Mouse (Mus musculus): Measurements from ENCODE around the gene Atxn7l3.

- peak; percentile 82 for TF ChIP-seq CTCF (IDR thresholded peaks at IDR 0.05; ENCODE audit: low read depth)
- TF ChIP-seq EP300 (IDR thresholded peaks at IDR 0.05; ENCODE audit: low read depth) = no peak
Measured at GRCm38 (mm10) chr11:102299839-102300238, 3.4 kb upstream of the Atxn7l3 start.

All from liver, postnatal 0 days (tissue).